Mouse (Mus musculus) midbrain, postnatal 0 days (tissue): ENCODE data around the gene Abhd2. TPM values are rescaled to one million over a fixed set of nuclear protein-coding genes. Genes with fewer than 3 reads are reported as not detected.

Experiments used
- ATAC-seq: fragments of 200-750 bp; cut with Nextera tagmentation; 2 replicates; pipeline ENCODE4 v1.8.0; 2017; ENCODE audit warnings: moderate number of reproducible peaks, mild to moderate bottlenecking, moderate TSS enrichment, moderate library complexity; ENCODE audit not compliant: low FRiP score
- DNase-seq: peaks from one replicate; pipeline ENCODE4 v3.0.0-alpha.2; 2015; ENCODE audit warnings: low spot score
- H3K27ac ChIP-seq: fragments of 300-500 bp; sonication (generic); 2 replicates; pipeline ENCODE4 v1.5.1; 2014; ENCODE audit warnings: low read depth, mild to moderate bottlenecking, low read length, mixed read lengths
- H3K27me3 ChIP-seq: fragments of 300-500 bp; sonication (generic); 2 replicates; pipeline ENCODE4 v1.6.1; 2014; ENCODE audit warnings: low read length, control low read depth, mixed read lengths; ENCODE audit not compliant: insufficient read depth
- H3K36me3 ChIP-seq: fragments of 300-500 bp; sonication (generic); 2 replicates; pipeline ENCODE4 v1.6.1; 2014; ENCODE audit warnings: low read length, control low read depth, mixed read lengths; ENCODE audit not compliant: insufficient read depth
- H3K4me1 ChIP-seq: fragments of 300-500 bp; sonication (generic); 2 replicates; pipeline ENCODE4 v1.6.1; 2014; ENCODE audit warnings: mild to moderate bottlenecking, control low read depth, antibody characterized with exemption, low read length, mixed read lengths; ENCODE audit not compliant: insufficient read depth
- H3K4me2 ChIP-seq: fragments of 300-500 bp; sonication (generic); 2 replicates; pipeline ENCODE4 v1.6.1; 2014; ENCODE audit warnings: low read depth, mild to moderate bottlenecking, low read length, mixed read lengths; ENCODE audit not compliant: poor library complexity, severe bottlenecking
- H3K4me3 ChIP-seq: fragments of 300-500 bp; sonication (generic); 2 replicates; pipeline ENCODE4 v1.5.1; 2014; ENCODE audit warnings: low read depth, mild to moderate bottlenecking, low read length, moderate library complexity
- H3K9ac ChIP-seq: fragments of 300-500 bp; sonication (generic); replicated peaks from 2 replicates; pipeline ENCODE4 v1.6.1; 2014; ENCODE audit warnings: mild to moderate bottlenecking, low read length, moderate library complexity, mixed read lengths; ENCODE audit not compliant: poor library complexity, severe bottlenecking
- H3K9me3 ChIP-seq: fragments of 300-500 bp; sonication (generic); 2 replicates; pipeline ENCODE4 v1.6.1; 2016; ENCODE audit warnings: low read length, control low read depth
- CTCF ChIP-seq: IDR thresholded peaks from 2 replicates; pipeline ENCODE4 v1.5.1; 2016; ENCODE audit warnings: antibody characterized with exemption, mild to moderate bottlenecking
- whole genome bisulfite sequencing: fragments of 180-500 bp; shearing (Covaris S2); extraction: QIAGEN DNeasy Blood & Tissue Kit; methylation state at CpG from one replicate; pipeline ENCODE4 v1.1.7; 2014; 5-methylcytosine and 5-hydroxymethylcytosine counted together
- polyA plus RNA-seq: library from polyadenylated mRNA; unstranded; fragments of >200 nt; fragmentation: Nextera tagmentation; extraction: Ambion mirVana; gene quantifications from 2 replicates; pipeline ENCODE4 v1.2.1, GENCODE M21; 2015
- total RNA-seq: library from RNA; depleted of rRNA; stranded (reverse); fragments of >200 nt; gene quantifications from 2 replicates; pipeline ENCODE4 v1.2.3, GENCODE M21; 2014

The Abhd2 gene
- total and polyA plus RNA-seq, 2 experiments from 2014 or later: 23.0 to 85.7 TPM

DNA sequence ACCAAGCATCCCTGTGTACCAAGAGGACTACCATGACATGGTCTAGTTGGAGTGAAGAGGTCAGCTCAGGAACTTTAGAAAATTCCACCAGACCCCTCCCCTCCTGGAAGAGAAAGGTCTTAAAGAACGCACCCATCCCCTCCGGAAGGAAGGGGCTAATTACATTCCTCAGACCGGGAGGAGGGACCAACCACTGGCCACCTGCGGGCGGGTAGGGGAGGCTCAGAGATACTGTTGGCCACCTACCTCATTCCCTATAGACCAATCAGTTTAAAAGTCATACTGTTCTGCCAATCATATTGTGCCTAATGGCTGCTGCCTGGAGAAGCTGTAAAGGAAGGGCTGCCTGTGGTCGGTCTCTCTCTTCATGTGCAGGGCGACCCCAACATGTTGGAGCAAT is 115.0 kb downstream of the Abhd2 start:
- no peak overlapping the region for H3K9ac ChIP-seq
- H3K27me3 ChIP-seq: no peaks in the 10 kb centered on the region
- no peak overlapping the region for H3K27ac ChIP-seq
- TF ChIP-seq CTCF: no peak
- DNase-seq: no peak
- ATAC-seq: no peak
- H3K4me2 ChIP-seq: no peak overlapping the region
- no peaks in the 10 kb centered on the region for H3K9me3 ChIP-seq
- 68% methylated on average over 7 of the region's 7 CpGs for WGBS
- no peaks in the 10 kb centered on the region for H3K36me3 ChIP-seq
- no peak overlapping the region for H3K4me3 ChIP-seq
- H3K4me1 ChIP-seq: peaks cover 4% of the 10 kb centered on the region; the same call in 1 of the 2 replicates

- 71% methylated on average over 7 of the region's 7 CpGs for WGBS
- no peaks in the 10 kb centered on the region for H3K36me3 ChIP-seq
- peaks cover 4% of the 10 kb centered on the region; the same call in 1 of the 2 replicates for H3K4me1 ChIP-seq
- no peak for ATAC-seq
- no peak for TF ChIP-seq CTCF
- H3K4me3 ChIP-seq: no peak overlapping the region
- peak; percentile 21 for DNase-seq
- no peak overlapping the region for H3K4me2 ChIP-seq
- no peak overlapping the region for H3K27ac ChIP-seq
- H3K9ac ChIP-seq: no peak overlapping the region
- H3K9me3 ChIP-seq: no peaks in the 10 kb centered on the region
- H3K27me3 ChIP-seq: no peaks in the 10 kb centered on the region
Measured at GRCm38 (mm10) chr7:79388671-79389206, 115.7 kb downstream of the Abhd2 start.

DNA sequence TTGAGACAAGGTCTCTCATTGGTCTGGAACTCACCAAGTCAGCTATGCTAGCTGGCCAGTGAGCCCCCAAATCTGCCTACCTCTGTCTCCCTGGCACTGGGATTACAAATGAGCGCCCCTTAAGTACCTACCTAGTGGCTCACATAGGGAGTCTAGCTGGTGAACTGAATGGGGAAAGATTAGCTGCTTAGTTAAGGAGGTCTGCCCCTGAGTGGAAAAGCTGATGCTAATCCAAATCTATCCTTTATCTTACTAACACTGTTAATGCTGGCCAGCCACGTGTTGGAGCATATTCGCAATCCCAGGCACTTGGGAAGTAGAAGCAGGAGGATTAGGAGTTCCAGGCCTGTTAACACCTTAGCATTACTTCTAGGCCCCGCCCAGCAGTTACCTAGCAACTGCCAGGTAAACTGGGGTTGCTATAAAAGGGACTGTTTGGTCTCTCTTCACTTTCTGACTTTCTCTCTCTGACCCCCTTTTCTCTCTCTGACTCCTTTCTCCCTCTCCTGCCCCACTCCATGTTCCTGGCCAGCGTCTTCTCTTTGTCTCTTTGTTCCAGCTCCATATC is 117.2 kb downstream of the Abhd2 start:
- no peak overlapping the region for H3K4me2 ChIP-seq
- H3K9ac ChIP-seq: no peak overlapping the region
- DNase-seq (no peak), ATAC-seq (no peak)
- peaks cover 4% of the 10 kb centered on the region; the same call in 1 of the 2 replicates for H3K4me1 ChIP-seq
- no peaks in the 10 kb centered on the region for H3K36me3 ChIP-seq
- H3K9me3 ChIP-seq: no peaks in the 10 kb centered on the region
- H3K4me3 ChIP-seq: no peak overlapping the region
- TF ChIP-seq CTCF: no peak
- no peak overlapping the region for H3K27ac ChIP-seq
- H3K27me3 ChIP-seq: no peaks in the 10 kb centered on the region
- WGBS: 58% methylated on average over 5 of the region's 5 CpGs

DNA sequence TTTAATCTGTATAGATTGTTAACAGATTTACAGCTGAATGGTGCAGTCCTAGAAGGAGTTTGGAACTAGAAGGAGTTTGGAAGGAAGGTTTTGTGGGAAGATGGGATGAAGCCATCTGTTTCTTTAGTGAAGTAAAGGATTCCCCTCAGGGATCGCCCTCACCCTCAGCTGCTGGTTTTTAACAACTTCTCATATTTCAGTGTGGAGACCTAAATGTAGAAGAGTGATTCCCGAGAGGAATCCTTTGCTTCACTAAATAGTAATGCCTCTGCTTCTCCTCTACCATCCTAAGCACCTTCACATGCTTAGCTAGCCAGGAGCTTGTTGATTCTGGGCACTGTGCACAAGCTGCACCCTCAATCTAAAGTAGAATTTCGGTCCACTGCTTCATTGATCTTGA is 118.5 kb downstream of the Abhd2 start:
- Histone ChIP-seq H3K4me3 (peak overlapping the region; percentile 49), H3K27ac (peak overlapping the region; percentile 87), H3K27me3 (no peaks in the 10 kb centered on the region), H3K9ac (peak overlapping the region; percentile 67), H3K9me3 (no peaks in the 10 kb centered on the region), H3K4me2 (peak overlapping the region; percentile 98), H3K36me3 (no peaks in the 10 kb centered on the region), H3K4me1 (peaks cover 4% of the 10 kb centered on the region; the same call in 1 of the 2 replicates)
- TF ChIP-seq CTCF: no peak
- DNase-seq (no peak), ATAC-seq (no peak)
- WGBS: 11% methylated on average over 3 of the region's 3 CpGs

GRCm38 (mm10) chr7:79391883-79392649 is 119.1 kb downstream of the Abhd2 start, which contains the start of gene Fanci:
Gene Fanci (plus strand): TSS chr7:79391929.
- under 1% methylated on average over 44 of the region's 44 CpGs for WGBS

More at GRCm38 (mm10) chr7:79391883-79392649, 119.1 kb downstream of the Abhd2 start, which contains the start of gene Fanci:
- H3K4me3 ChIP-seq: peak within 1 kb of the TSS; percentile 49
- H3K4me1 ChIP-seq: peaks cover 4% of the 10 kb centered on the region; the same call in 1 of the 2 replicates
- peak; percentile 96 for DNase-seq
- no peaks in the 10 kb centered on the region for H3K36me3 ChIP-seq
- peak within 1 kb of the TSS; percentile 67 for H3K9ac ChIP-seq
- no peaks in the 10 kb centered on the region for H3K27me3 ChIP-seq
- H3K4me2 ChIP-seq: peak within 1 kb of the TSS; percentile 98
- TF ChIP-seq CTCF: peak; percentile 17; the same call in 1 of the 2 replicates
- no peaks in the 10 kb centered on the region for H3K9me3 ChIP-seq
- H3K27ac ChIP-seq: peak within 1 kb of the TSS; percentile 87
- ATAC-seq: peak; percentile 92
